Mouse (Mus musculus) effector memory CD4-positive, alpha-beta T cell, adult 7 months (primary cell): ENCODE results near the gene Gm4884. TPM values are rescaled to one million over a fixed set of nuclear protein-coding genes. Genes with fewer than 3 reads are reported as not detected.

Experiments
- polyA plus RNA-seq: library from polyadenylated mRNA; unstranded; fragments of 100-300 nt; shearing (Covaris generic); gene quantifications from one replicate; pipeline ENCODE4 v1.2.1, GENCODE M21; 2017

The Gm4884 gene
- polyA plus RNA-seq, result not detected

DNA sequence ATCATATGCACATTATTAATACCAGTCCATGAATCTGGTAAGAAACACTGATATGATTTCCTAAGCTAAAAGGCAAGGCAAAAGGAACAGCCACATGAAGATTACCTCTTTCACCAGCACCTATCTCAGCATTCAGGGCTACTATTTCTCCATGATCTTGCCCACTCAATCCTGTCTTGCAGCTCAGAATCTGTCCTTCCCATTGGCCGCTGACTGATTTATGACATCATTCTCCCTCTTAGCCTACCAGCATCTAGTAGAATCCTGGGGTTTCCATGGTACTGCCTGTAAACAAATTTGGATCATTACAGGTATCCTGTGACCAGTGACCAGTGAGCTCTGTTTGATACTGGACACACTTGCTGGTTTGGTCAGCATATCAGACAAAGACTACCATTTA is at the start of gene Gm4884:
Gm4884 (plus strand) TSS at position 301 of the 400 bp plus-strand sequence.

DNA sequence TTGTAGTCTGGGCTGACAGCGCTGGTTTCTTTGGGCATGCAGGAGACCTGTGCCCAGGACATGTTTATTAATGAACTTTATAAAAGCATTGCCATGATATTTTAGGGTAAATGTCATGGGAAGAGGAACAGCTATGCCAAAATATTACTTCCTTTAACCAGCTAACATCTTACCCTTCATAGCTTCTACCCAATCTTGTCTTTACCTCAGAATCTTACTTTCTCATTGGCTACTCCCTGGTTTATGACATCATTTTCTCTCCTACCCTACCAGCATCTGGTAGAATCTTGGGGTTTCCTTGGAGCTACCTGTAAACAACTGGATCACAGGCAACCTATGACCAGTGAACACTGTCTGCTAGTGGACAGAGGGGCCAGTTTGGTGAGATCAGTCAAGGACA is 45.3 kb upstream of the Gm4884 start, which contains the start of gene 4930433I11Rik:
4930433I11Rik (plus strand) TSS at position 301 of the 400 bp plus-strand sequence.

Other genes with a start within 250 kb of the Gm4884 start
- gene Vstm2b, start 134.4 kb upstream of the Gm4884 start, polyA plus RNA-seq, result not detected
- 0.26 TPM for gene 4930433I11Rik, start 45.2 kb upstream of the Gm4884 start, polyA plus RNA-seq
- gene Gm5592, start 121.1 kb downstream of the Gm4884 start, polyA plus RNA-seq, result 0.18 TPM